Mouse (Mus musculus) stomach, postnatal 0 days (tissue): ENCODE results near the gene Sptan1. TPM values are rescaled to one million over a fixed set of nuclear protein-coding genes. Genes with fewer than 3 reads are reported as not detected.

Experiments used
- ATAC-seq: fragments of 200-750 bp; cut with Nextera tagmentation; 2 replicates; pipeline ENCODE4 v1.8.0; 2017; ENCODE audit not compliant: low FRiP score, low TSS enrichment
- DNase-seq: peaks from one replicate; pipeline ENCODE4 v3.0.0-alpha.2; 2016; ENCODE audit warnings: low spot score
- H3K27ac ChIP-seq: fragments of 300-500 bp; sonication (generic); replicated peaks from 2 replicates; pipeline ENCODE4 v1.5.1; 2014; ENCODE audit warnings: mild to moderate bottlenecking, control low read depth
- H3K27me3 ChIP-seq: fragments of 300-500 bp; sonication (generic); 2 replicates; pipeline ENCODE4 v1.6.1; 2014; ENCODE audit warnings: low read length; ENCODE audit not compliant: control insufficient read depth, insufficient read depth
- H3K36me3 ChIP-seq: fragments of 300-500 bp; sonication (generic); 2 replicates; pipeline ENCODE4 v1.6.1; 2014; ENCODE audit warnings: low read length, mixed read lengths; ENCODE audit not compliant: control insufficient read depth, insufficient read depth
- H3K4me1 ChIP-seq: fragments of 300-500 bp; sonication (generic); replicated peaks from 2 replicates; pipeline ENCODE4 v1.6.1; 2014; ENCODE audit warnings: antibody characterized with exemption; ENCODE audit not compliant: control insufficient read depth, insufficient read depth
- H3K4me2 ChIP-seq: fragments of 300-500 bp; sonication (generic); replicated peaks from 2 replicates; pipeline ENCODE4 v1.6.1; 2014; ENCODE audit warnings: low read depth, mild to moderate bottlenecking, control low read depth, moderate library complexity
- H3K4me3 ChIP-seq: fragments of 300-500 bp; sonication (generic); 2 replicates; pipeline ENCODE4 v1.5.1; 2014; ENCODE audit warnings: low read depth, low read length, control low read depth
- H3K9ac ChIP-seq: fragments of 300-500 bp; sonication (generic); 2 replicates; pipeline ENCODE4 v1.6.1; 2014; ENCODE audit warnings: mild to moderate bottlenecking, low read length, control low read depth, mixed read lengths
- H3K9me3 ChIP-seq: fragments of 300-500 bp; sonication (generic); 2 replicates; pipeline ENCODE4 v1.6.1; 2016; ENCODE audit warnings: low read length; ENCODE audit not compliant: control insufficient read depth
- CTCF ChIP-seq: IDR thresholded peaks from 2 replicates; pipeline ENCODE4 v1.5.1; 2016; ENCODE audit warnings: antibody characterized with exemption, low read depth, mild to moderate bottlenecking, moderate library complexity
- EP300 ChIP-seq: optimal IDR thresholded peaks from 2 replicates; pipeline ENCODE3; 2016; ENCODE audit warnings: antibody characterized with exemption
- WGBS: fragments of 180-500 bp; shearing (Covaris S2); extraction: QIAGEN DNeasy Blood & Tissue Kit; methylation state at CpG from one replicate; pipeline ENCODE4 v1.1.7; 2014; 5-methylcytosine and 5-hydroxymethylcytosine counted together
- polyA plus RNA-seq: library from polyadenylated mRNA; unstranded; fragments of >200 nt; fragmentation: Nextera tagmentation; extraction: Ambion mirVana; gene quantifications from 2 replicates; pipeline ENCODE4 v1.2.1, GENCODE M21; 2015

Sptan1 gene
- polyA plus RNA-seq, 1 experiment from 2014 or later: 44.2 TPM

GRCm38 (mm10) chr2:30063791-30064190 lies 98.4 kb downstream of the Sptan1 start:
- WGBS: 17% methylated on average over 2 of the region's 3 CpGs
- peaks cover 2% of the 10 kb centered on the region; the same call in 1 of the 2 replicates for H3K4me1 ChIP-seq
- H3K4me3 ChIP-seq: peak overlapping the region; percentile 54
- TF ChIP-seq EP300: no peak
- no peak for TF ChIP-seq CTCF
- peak overlapping the region; percentile 91 for H3K4me2 ChIP-seq
- H3K27ac ChIP-seq: peak overlapping the region; percentile 93
- H3K36me3 ChIP-seq: no peaks in the 10 kb centered on the region
- ATAC-seq (no peak), DNase-seq (peak; percentile 40)
- no peaks in the 10 kb centered on the region for H3K9me3 ChIP-seq
- peak overlapping the region; percentile 75; the same call in 1 of the 2 replicates for H3K9ac ChIP-seq
- no peaks in the 10 kb centered on the region for H3K27me3 ChIP-seq

GRCm38 (mm10) chr2:30064298-30064697 lies 98.9 kb downstream of the Sptan1 start:
- H3K27ac ChIP-seq: peak overlapping the region; percentile 93
- no peak overlapping the region for H3K4me3 ChIP-seq
- DNase-seq: no peak
- H3K9ac ChIP-seq: peak overlapping the region; percentile 31; the same call in 1 of the 2 replicates
- ATAC-seq: no peak
- peaks cover 2% of the 10 kb centered on the region; the same call in 1 of the 2 replicates for H3K4me1 ChIP-seq
- no peaks in the 10 kb centered on the region for H3K27me3 ChIP-seq
- TF ChIP-seq CTCF: no peak
- TF ChIP-seq EP300: no peak
- H3K36me3 ChIP-seq: no peaks in the 10 kb centered on the region
- H3K9me3 ChIP-seq: no peaks in the 10 kb centered on the region
- H3K4me2 ChIP-seq: peak overlapping the region; percentile 91; the same call in 1 of the 2 replicates
- 31% methylated on average over 3 of the region's 3 CpGs for WGBS

GRCm38 (mm10) chr2:30066046-30066901 lies 100.9 kb downstream of the Sptan1 start:
- Histone ChIP-seq H3K4me3 (peak overlapping the region; percentile 62), H3K4me1 (peaks cover 2% of the 10 kb centered on the region; the same call in 1 of the 2 replicates), H3K4me2 (peak overlapping the region; percentile 81), H3K9me3 (no peaks in the 10 kb centered on the region), H3K9ac (peak overlapping the region; percentile 92), H3K27me3 (no peaks in the 10 kb centered on the region), H3K36me3 (no peaks in the 10 kb centered on the region), H3K27ac (peak overlapping the region; percentile 99)
- ATAC-seq (peak; percentile 93), DNase-seq (peak; percentile 97)
- under 1% methylated on average over 47 of the region's 101 CpGs for WGBS
- no peak; the same call in 1 of the 2 replicates for TF ChIP-seq CTCF
- TF ChIP-seq EP300: no peak

- H3K4me2 ChIP-seq: peak overlapping the region; percentile 81
- H3K4me1 ChIP-seq: peaks cover 2% of the 10 kb centered on the region; the same call in 1 of the 2 replicates
- peak overlapping the region; percentile 62 for H3K4me3 ChIP-seq
- no peak for TF ChIP-seq EP300
- TF ChIP-seq CTCF: 0 out of 2 replicates have a peak, but pooled peaks have one; percentile 3
- no peaks in the 10 kb centered on the region for H3K36me3 ChIP-seq
- H3K9ac ChIP-seq: peak overlapping the region; percentile 92
- H3K27me3 ChIP-seq: no peaks in the 10 kb centered on the region
- ATAC-seq (peak; percentile 5; the same call in 1 of the 2 replicates), DNase-seq (peak; percentile 59)
- H3K9me3 ChIP-seq: no peaks in the 10 kb centered on the region
- under 1% methylated on average over 58 of the region's 69 CpGs for WGBS
- peak overlapping the region; percentile 99 for H3K27ac ChIP-seq
Measured at GRCm38 (mm10) chr2:30067031-30067888, 101.9 kb downstream of the Sptan1 start.

GRCm38 (mm10) chr2:30067962-30068361 lies 102.6 kb downstream of the Sptan1 start:
- H3K9ac ChIP-seq: no peak overlapping the region
- no peaks in the 10 kb centered on the region for H3K27me3 ChIP-seq
- TF ChIP-seq CTCF (no peak), EP300 (no peak)
- 15% methylated on average over 7 of the region's 7 CpGs for WGBS
- DNase-seq: no peak
- H3K4me2 ChIP-seq: peak overlapping the region; percentile 81
- ATAC-seq: no peak
- H3K4me3 ChIP-seq: peak overlapping the region; percentile 62
- peaks cover 2% of the 10 kb centered on the region; the same call in 1 of the 2 replicates for H3K4me1 ChIP-seq
- no peak overlapping the region for H3K27ac ChIP-seq
- H3K9me3 ChIP-seq: no peaks in the 10 kb centered on the region
- H3K36me3 ChIP-seq: no peaks in the 10 kb centered on the region
